Mouse (Mus musculus) liver (tissue): ENCODE data around the gene Caly.

Source experiments
- DNase-seq: peaks from one replicate; pipeline ENCODE4 v3.0.0-alpha.2; 2020; ENCODE audit warnings: mixed read lengths

The Caly gene

GRCm38 (mm10) chr7:140081408-140082241 lies 723 bp downstream of the Caly start:
- no peak for DNase-seq

- DNase-seq: peak; percentile 51
Observed at GRCm38 (mm10) chr7:140080503-140081156, 1.7 kb downstream of the Caly start.

GRCm38 (mm10) chr7:140078711-140079110 lies 3.6 kb downstream of the Caly start:
- DNase-seq: peak; percentile 68

- DNase-seq: no peak
Observed at GRCm38 (mm10) chr7:140077698-140078097, 4.7 kb downstream of the Caly start.

GRCm38 (mm10) chr7:140070042-140070711 lies 12.2 kb downstream of the Caly start:
- no peak for DNase-seq

- DNase-seq: no peak
Observed at GRCm38 (mm10) chr7:140067397-140067796, 15.0 kb downstream of the Caly start.

GRCm38 (mm10) chr7:140063092-140063491 lies 19.3 kb downstream of the Caly start:
- DNase-seq: peak; percentile 67

- DNase-seq: no peak
Observed at GRCm38 (mm10) chr7:140062307-140062706, 20.0 kb downstream of the Caly start.

- DNase-seq: no peak
Observed at GRCm38 (mm10) chr7:140061832-140062130, 20.6 kb downstream of the Caly start.

- DNase-seq: no peak
Observed at GRCm38 (mm10) chr7:140060936-140061831, 21.2 kb downstream of the Caly start.

- DNase-seq: no peak
Observed at GRCm38 (mm10) chr7:140059601-140060000, 22.7 kb downstream of the Caly start.

GRCm38 (mm10) chr7:140058528-140058927 lies 23.8 kb downstream of the Caly start:
- no peak for DNase-seq

GRCm38 (mm10) chr7:140057413-140058407 lies 24.6 kb downstream of the Caly start:
- no peak for DNase-seq

GRCm38 (mm10) chr7:140054124-140054523 lies 28.2 kb downstream of the Caly start:
- DNase-seq: no peak

- no peak for DNase-seq
Observed at GRCm38 (mm10) chr7:140049115-140049689, 33.1 kb downstream of the Caly start.

- no peak for DNase-seq
Observed at GRCm38 (mm10) chr7:140048361-140049114, 33.8 kb downstream of the Caly start, which contains the start of gene Msx3. Msx3 (minus strand) TSS chr7:140049089.

- no peak for DNase-seq
Observed at GRCm38 (mm10) chr7:140047811-140048311, 34.5 kb downstream of the Caly start.

GRCm38 (mm10) chr7:140045546-140045945 lies 36.8 kb downstream of the Caly start:
- DNase-seq: no peak

GRCm38 (mm10) chr7:140042728-140043127 lies 39.6 kb downstream of the Caly start:
- DNase-seq: no peak

GRCm38 (mm10) chr7:140037171-140037555 lies 45.2 kb downstream of the Caly start:
- DNase-seq: no peak
